Mouse (Mus musculus): ENCODE measurements at regions not wholly inside any gene's neighbourhood (a gene's known extent, or its start where the extent isn't known, plus 50 kb on each side); places are given as distances from the start of the nearest gene placed in this dataset.
A peak's percentile ranks its signal among the peaks of the same experiment; 100 is the strongest.

DNA sequence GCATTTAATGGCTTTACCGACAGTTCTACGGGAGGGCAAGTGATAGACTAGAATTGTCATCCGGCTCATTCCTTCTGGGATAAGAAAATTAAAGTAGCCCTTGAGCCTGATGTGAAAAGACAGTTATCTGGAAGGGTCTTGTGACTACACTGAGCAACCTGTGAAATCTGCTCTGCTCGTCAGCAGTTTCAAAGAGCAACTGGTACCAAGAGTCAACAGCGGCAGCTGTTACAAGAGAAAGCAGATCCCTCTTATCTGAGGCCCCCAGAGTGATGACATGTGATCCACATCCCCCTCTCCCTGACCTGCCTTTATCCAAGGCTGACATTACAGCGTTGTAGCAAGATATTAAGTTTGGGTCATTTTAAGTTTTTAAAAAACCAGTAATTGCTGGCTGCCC lies 52.6 kb upstream of the Unc13c start:
- no peak for DNase-seq (ENCODE audit: low spot score)

DNA sequence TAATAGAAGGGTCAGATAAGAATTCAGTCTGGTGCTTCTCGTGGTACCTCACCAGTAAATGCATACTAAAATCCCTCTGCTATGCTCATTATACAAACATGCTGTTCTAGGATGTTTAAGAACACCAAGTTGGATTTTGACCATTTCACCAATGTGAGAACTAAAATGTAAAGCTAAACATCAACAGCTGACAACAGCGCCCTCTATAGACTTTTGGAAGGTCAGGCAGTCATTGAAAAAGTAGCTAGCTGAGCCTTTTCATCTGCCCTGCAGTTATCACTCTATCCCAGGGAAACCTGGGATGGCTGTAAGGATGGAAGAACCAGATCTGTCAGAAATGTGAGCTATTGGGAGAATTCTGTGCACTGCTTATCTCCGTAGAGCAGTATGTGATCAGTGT lies 55.2 kb upstream of the Unc13c start:
- no peak for DNase-seq (ENCODE audit: low spot score)

DNA sequence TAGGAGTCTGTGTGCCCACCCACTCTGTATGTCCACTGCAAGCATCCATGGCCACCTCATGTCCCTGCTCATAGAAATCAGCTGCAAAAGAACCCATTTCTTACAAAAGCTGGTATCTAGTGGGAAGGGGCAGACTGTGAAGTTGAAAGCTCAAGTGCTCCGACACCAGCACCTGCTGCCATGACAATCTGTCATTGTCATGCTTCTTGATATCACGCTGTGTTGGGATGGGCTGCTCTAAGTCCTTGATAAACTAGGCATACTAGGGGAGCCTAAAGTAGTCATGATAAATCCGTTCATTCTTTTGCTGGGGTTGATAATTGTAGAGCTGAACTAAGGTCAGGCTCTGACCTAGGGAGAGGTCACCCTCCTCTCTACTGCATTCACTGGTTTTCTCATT lies 57.4 kb upstream of the Unc13c start:
- no peak for DNase-seq (ENCODE audit: low spot score)

DNA sequence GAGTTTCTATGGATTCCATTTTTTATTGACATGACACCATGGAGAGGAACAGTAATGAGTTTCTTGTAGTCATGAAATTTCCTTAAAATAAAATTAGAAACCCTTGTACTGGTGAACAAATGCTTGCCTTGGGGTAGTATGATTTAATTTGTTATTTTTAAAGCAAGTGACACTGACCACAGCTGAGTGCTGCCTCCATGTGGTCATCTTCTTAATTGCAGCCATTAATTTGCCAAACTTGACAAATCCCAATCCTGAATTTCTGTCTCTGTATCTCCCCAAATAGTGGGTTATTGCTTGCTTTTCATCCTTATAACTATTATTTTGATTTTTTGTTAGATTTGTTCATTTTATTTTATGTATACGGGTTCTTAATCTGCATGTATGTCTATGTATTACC lies 59.7 kb upstream of the Unc13c start:
- DNase-seq (ENCODE audit: low spot score): no peak

DNA sequence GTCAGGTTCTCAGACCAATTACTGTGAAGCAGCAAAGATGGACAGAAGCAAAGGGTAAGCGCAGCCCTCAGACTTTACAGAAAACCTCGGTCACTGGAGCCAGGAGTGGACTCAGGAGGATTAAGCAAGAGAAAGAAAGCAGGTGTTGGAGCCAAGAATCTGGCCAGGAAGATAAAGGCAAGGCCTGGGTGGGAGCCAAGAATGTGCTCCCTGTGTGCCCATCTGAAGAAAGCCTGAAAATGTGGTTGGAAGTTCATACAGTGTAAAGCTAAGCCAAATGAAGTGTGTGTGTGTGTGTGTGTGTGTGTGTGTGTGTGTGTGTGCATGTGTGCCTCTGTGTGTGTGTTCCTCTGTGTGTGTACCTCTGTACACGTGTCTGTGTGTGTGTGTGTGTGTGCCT lies 64.2 kb upstream of the Wdr72 start:
- peak; percentile 35 for DNase-seq (ENCODE audit: low spot score)

DNA sequence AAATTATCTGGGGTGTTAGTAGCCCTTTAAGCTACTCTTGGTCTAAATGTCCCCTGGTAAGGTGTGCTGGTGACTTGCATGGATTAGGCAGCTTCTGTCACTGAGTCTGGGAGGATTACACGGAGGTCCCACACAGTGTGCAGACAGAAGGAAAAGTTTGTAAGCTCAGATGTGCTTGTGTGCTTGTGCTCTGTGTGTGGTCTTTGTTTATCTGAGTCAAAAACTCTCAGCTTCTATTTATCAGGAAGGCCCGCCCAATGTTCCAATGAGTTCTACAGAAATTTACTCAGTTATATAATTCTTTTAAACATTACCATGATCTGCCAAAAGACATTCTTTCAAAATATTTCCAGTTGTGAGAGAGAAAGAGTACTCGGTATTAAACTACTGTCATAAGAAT lies 60.4 kb upstream of the Wdr72 start:
- no peak for DNase-seq (ENCODE audit: low spot score)

DNA sequence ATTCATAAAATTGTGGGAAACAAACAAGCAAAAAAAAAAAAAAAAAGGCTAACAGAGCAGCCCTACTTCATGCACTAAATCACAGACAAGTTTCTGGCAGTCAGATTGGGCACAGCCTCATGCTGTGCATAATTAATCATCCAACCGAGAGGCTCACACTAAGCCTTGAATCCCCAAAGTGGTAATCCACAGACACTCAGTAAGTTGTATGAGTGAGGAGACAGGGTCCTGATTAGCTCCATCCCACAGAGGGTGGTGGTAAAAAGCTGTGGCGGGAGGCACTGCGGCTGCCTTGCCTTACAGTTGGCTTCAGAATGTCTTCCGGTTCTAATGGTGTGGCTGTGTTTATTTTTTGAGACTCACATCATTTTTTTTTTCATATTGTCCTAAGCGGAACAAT lies 53.4 kb upstream of the Wdr72 start:
- no peak for DNase-seq (ENCODE audit: low spot score)

DNA sequence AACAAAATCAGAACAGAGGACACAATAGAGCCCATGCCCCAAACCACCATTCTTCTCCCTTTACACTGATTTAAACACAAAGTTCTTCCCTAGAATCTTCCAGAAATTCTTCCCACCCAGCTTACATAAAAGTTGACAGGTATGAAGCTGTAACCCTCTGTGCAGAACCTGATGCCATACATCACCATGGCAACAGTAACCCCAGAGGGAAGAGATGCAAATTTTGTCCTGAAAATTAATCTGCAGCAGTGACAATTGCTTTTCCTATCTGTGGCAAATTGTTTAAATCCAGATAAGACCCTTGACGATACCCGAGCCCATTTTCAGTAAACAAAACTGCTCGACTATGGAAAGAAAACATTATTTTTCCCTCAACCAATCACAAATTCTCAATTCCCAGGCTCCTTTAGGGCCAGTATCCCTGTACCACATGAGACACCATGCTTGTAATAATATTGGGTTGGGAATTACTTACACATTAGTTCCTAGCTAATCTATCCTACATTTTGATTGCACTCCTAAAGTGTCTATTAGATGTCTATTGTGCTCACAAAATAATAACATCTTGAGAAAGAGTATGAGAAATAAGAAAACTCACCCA lies 52.6 kb upstream of the Wdr72 start:
- no peak for DNase-seq (ENCODE audit: low spot score)

DNA sequence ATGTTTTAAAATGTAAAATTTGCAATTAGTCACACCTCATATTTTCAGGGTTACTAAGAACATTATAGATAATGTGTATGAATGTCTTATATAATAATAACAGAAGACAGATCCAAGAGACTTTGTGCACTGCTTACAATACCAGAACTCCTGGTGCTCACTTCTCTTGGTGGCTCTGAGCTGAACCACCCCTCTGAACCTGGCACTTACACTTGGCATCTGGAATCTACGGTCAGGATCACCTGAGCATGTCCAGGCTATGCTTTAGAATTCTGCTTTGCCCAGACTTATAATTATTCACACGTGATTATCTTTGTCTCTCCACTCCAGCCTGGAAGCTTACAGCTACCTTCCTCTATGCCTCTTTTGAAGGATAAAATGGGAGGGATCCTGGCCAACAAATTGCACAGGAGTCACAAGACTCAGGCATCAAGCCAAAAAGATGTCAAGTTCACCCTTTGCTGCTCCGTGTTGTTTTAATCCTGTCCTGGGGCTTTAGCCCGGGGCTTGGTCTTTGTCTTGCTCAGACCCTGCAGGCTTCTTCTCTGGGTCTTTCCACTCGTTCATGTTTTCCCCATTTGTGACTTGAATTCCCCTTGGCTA lies 51.8 kb upstream of the Wdr72 start:
- no peak for DNase-seq (ENCODE audit: low spot score)
